Mouse (Mus musculus) hindbrain, embryonic 16.5 days (tissue): ENCODE data around the gene Cnot10. TPM values are rescaled to one million over a fixed set of nuclear protein-coding genes. Genes with fewer than 3 reads are reported as not detected.
"Not testable (repeated sequence)": the region's sequence is repeated elsewhere in the genome, so short reads cannot be mapped to it uniquely, and the experiment has no call there.

Experiments used
- ATAC-seq: fragments of 200-750 bp; cut with Nextera tagmentation; 2 replicates; pipeline ENCODE4 v1.8.0; 2017; ENCODE audit warnings: moderate TSS enrichment, moderate library complexity
- H3K27ac ChIP-seq: fragments of 300-500 bp; sonication (generic); 2 replicates; pipeline ENCODE4 v1.5.1; 2014; ENCODE audit warnings: low read depth, mild to moderate bottlenecking, control low read depth, low read length, moderate library complexity
- H3K27me3 ChIP-seq: fragments of 300-500 bp; sonication (generic); replicated peaks from 2 replicates; pipeline ENCODE4 v1.6.1; 2014; ENCODE audit warnings: low read length; ENCODE audit not compliant: control insufficient read depth, insufficient read depth
- H3K36me3 ChIP-seq: fragments of 300-500 bp; sonication (generic); 2 replicates; pipeline ENCODE4 v1.6.1; 2014; ENCODE audit warnings: mild to moderate bottlenecking, low read length, moderate library complexity, mixed read lengths; ENCODE audit not compliant: control insufficient read depth, insufficient read depth
- H3K4me1 ChIP-seq: fragments of 300-500 bp; sonication (generic); 2 replicates; pipeline ENCODE4 v1.6.1; 2014; ENCODE audit warnings: low read depth, low read length; ENCODE audit not compliant: control insufficient read depth, insufficient read depth
- H3K4me2 ChIP-seq: fragments of 300-500 bp; sonication (generic); 2 replicates; pipeline ENCODE4 v1.6.1; 2014; ENCODE audit warnings: mild to moderate bottlenecking, low read length, control low read depth, moderate library complexity
- H3K4me3 ChIP-seq: fragments of 300-500 bp; sonication (generic); 2 replicates; pipeline ENCODE4 v1.5.1; 2014; ENCODE audit warnings: mild to moderate bottlenecking, low read length, control low read depth, moderate library complexity
- H3K9ac ChIP-seq: fragments of 300-500 bp; sonication (generic); 2 replicates; pipeline ENCODE4 v1.6.1; 2014; ENCODE audit warnings: low read depth, mild to moderate bottlenecking, control low read depth, low read length, moderate library complexity
- H3K9me3 ChIP-seq: fragments of 300-500 bp; sonication (generic); 2 replicates; pipeline ENCODE4 v1.6.1; 2014; ENCODE audit warnings: mild to moderate bottlenecking, low read length, moderate library complexity; ENCODE audit not compliant: control insufficient read depth
- WGBS: fragments of 180-500 bp; shearing (Covaris S2); extraction: QIAGEN DNeasy Blood & Tissue Kit; methylation state at CpG from one replicate; pipeline ENCODE4 v1.1.7; 2014; 5-methylcytosine and 5-hydroxymethylcytosine counted together
- polyA plus RNA-seq: library from polyadenylated mRNA; unstranded; fragments of >200 nt; fragmentation: Nextera tagmentation; extraction: Ambion mirVana; gene quantifications from 2 replicates; pipeline ENCODE4 v1.2.1, GENCODE M21; 2015

Cnot10 gene
- polyA plus RNA-seq, 1 experiment from 2014 or later = 52.1 TPM

GRCm38 (mm10) chr9:114660506-114660905 lies 20.5 kb upstream of the Cnot10 start:
- Histone ChIP-seq H3K27ac (peak overlapping the region; percentile 37), H3K9ac (no peak overlapping the region), H3K4me3 (no peak overlapping the region), H3K4me2 (no peak overlapping the region), H3K27me3 (no peaks in the 10 kb centered on the region), H3K4me1 (no peaks in the 10 kb centered on the region; the same call in 1 of the 2 replicates), H3K9me3 (no peaks in the 10 kb centered on the region), H3K36me3 (no peaks in the 10 kb centered on the region)
- WGBS = 58% methylated on average over 6 of the region's 6 CpGs
- ATAC-seq = 0 out of 2 replicates have a peak, but pooled peaks have one; percentile 48

DNA sequence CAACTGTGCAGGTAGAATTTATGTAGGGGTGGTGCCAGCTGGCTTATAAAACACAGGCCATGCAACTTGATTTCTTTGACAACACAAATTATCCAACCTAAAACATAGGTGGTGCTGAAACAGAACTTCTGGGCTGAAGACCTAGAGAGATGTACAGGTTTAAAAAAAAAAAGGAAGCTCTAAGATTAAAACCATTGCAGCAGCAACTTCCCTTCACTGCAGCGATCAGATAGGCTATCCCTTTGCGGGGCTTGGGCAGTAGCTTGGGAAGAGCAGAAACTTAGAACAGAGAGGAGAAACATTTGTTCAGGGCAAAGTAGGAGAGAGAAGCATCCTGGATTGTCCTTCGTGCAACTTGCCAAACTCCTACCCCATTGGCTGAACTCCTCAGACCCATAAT lies 16.7 kb upstream of the Cnot10 start:
- Histone ChIP-seq H3K4me3 (no peak overlapping the region), H3K4me1 (no peaks in the 10 kb centered on the region; the same call in 1 of the 2 replicates), H3K9ac (no peak overlapping the region), H3K4me2 (no peak overlapping the region), H3K27me3 (no peaks in the 10 kb centered on the region), H3K36me3 (no peaks in the 10 kb centered on the region), H3K27ac (no peak overlapping the region), H3K9me3 (no peaks in the 10 kb centered on the region)
- 89% methylated on average over 3 of the region's 3 CpGs for WGBS
- ATAC-seq = no peak

- Histone ChIP-seq H3K9me3 (no peaks in the 10 kb centered on the region), H3K27me3 (no peaks in the 10 kb centered on the region), H3K9ac (no peak overlapping the region), H3K36me3 (no peaks in the 10 kb centered on the region), H3K4me1 (no peaks in the 10 kb centered on the region; the same call in 1 of the 2 replicates), H3K4me2 (no peak overlapping the region), H3K27ac (no peak overlapping the region), H3K4me3 (no peak overlapping the region)
- 82% methylated on average over 4 of the region's 4 CpGs for whole genome bisulfite sequencing
- ATAC-seq = no peak
Observed at GRCm38 (mm10) chr9:114655356-114655755, 15.4 kb upstream of the Cnot10 start.

- H3K4me2 ChIP-seq = no peak overlapping the region
- no peak overlapping the region for H3K27ac ChIP-seq
- H3K27me3 ChIP-seq = no peaks in the 10 kb centered on the region
- H3K4me3 ChIP-seq = no peak overlapping the region
- no peaks in the 10 kb centered on the region for H3K36me3 ChIP-seq
- ATAC-seq = no peak
- no peaks in the 10 kb centered on the region for H3K9me3 ChIP-seq
- no peak overlapping the region for H3K9ac ChIP-seq
- 61% methylated on average over 21 of the region's 21 CpGs for WGBS
- H3K4me1 ChIP-seq = no peaks in the 10 kb centered on the region
Observed at GRCm38 (mm10) chr9:114650938-114651634, 11.1 kb upstream of the Cnot10 start.

DNA sequence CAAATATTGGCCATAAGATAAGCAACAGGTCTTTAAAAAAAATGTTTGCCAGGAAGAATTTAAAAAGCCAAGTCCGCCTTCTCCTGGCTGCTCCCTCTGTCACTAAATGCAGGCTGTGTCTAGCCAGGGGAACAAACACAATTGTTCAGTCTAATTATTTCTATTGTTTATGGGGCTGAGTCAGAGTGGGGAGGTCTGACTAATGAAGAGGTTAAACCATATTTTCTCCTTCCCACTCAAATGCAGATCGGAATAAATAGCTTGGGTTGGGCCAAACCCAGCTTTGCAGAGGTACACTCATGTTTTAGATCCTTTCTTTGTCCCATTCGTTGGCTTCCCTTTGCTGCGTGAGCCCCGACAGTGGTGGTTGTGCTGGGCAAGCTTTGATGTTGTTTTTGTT lies 9.4 kb upstream of the Cnot10 start:
- no peak overlapping the region for H3K4me2 ChIP-seq
- no peaks in the 10 kb centered on the region for H3K9me3 ChIP-seq
- 0 out of 2 replicates have a peak, but pooled peaks cover 2% of the 10 kb centered on the region for H3K27me3 ChIP-seq
- H3K36me3 ChIP-seq = no peaks in the 10 kb centered on the region
- H3K4me1 ChIP-seq = no peaks in the 10 kb centered on the region
- 79% methylated on average over 5 of the region's 5 CpGs for WGBS
- no peak overlapping the region for H3K4me3 ChIP-seq
- H3K9ac ChIP-seq = no peak overlapping the region
- no peak overlapping the region for H3K27ac ChIP-seq
- no peak for ATAC-seq

- H3K4me2 ChIP-seq, ATAC-seq, H3K4me1 ChIP-seq, H3K27me3 ChIP-seq, H3K4me3 ChIP-seq, H3K9me3 ChIP-seq, H3K36me3 ChIP-seq, H3K27ac ChIP-seq, H3K9ac ChIP-seq: not testable (repeated sequence)
- WGBS = 50% methylated on average over 8 of the region's 9 CpGs
Observed at GRCm38 (mm10) chr9:114648472-114648871, 8.5 kb upstream of the Cnot10 start.

DNA sequence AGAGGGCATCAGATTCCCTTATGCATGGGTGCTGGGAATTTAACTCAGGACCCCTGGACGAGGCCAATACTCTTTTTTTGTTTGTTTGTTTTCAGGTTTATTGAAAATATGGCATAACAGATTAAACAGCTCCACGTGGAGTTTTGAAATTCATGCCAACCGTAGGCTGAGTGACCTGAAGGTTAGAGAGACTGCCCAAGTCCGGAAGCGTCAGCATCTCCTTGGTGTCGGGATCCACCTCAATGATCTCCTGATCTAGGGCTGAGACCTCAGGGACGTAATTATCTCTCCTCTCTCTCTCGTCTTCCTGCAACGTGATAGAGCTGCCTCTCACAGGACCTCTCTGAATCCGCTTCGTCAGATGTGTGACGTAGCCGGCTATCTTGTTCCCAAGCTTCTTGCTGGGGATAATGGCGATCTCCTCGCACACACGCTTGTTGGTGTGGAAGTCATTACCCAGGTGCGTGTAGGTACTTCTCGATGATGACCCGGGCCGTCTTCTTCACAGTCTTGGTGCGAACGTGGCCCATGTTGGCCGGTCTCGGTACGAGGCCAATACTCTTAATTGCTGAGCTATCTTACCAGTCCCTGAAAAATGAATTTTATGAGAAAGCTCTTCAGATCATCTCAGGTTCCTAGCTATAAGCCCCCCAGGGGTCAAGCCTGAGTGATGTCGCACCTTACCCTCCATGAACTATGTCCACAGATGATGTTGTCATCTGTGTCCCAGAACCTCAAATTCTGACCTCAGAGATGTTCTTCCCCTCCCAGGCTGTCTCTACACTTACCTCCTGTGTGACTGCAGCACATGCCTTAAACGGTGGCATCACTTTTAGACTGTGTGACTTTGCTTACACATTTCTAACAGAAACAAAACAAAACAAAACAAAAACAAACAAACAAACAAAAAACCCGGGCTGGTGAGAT lies 7.8 kb upstream of the Cnot10 start:
- no peak for ATAC-seq
- Histone ChIP-seq H3K36me3 (no peaks in the 10 kb centered on the region), H3K4me3 (no peak overlapping the region), H3K27ac (no peak overlapping the region), H3K27me3 (peaks cover 13% of the 10 kb centered on the region), H3K4me2 (no peak overlapping the region), H3K4me1 (no peaks in the 10 kb centered on the region), H3K9me3 (no peaks in the 10 kb centered on the region), H3K9ac (no peak overlapping the region)
- WGBS = 81% methylated on average over 28 of the region's 28 CpGs

DNA sequence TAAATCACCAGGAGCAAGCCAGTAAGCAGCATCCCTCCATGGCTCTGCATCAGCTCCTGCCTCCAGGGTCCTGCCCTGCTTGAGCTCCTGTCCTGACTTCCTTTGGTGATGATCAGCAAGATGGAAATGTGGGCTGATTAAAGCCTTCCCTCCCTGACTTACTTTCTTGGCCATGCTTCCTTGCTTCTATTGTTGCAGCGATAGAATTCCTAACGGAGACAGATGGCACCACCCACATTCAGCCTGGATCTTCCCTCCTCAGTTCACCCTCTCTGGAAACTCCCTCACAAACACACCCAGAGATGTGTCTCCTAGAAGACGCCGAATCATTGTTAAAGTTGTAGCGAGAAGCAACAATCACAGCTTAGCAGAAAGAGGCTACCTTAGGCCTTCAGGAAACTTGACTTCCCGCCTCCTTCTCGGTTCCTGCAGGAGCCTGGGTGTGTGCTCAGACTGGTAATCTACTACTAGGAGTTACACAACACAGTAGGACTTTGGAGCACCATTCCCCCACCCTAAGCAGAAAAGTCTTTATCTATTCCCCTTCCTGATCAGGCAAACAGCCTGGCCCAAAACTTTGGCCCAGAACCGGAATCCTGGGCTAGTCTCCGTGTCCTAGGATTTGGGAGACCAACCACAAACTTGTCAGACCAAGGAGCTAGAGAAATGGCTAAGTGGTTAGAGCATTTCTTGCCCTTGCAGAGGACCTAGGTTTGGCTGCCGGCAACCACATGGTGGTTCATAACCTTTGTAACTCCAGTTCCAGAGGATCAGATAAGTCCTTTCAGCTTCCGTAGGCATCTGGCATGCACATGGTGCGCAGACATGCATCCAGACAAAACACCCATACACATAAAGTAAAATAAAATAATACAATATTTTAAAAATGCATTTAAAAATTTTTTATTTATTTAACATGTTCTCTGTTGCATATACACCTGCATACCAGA lies 6.8 kb upstream of the Cnot10 start:
- WGBS = 91% methylated on average over 12 of the region's 12 CpGs
- H3K36me3 ChIP-seq = no peaks in the 10 kb centered on the region
- no peak for ATAC-seq
- H3K4me2 ChIP-seq = no peak overlapping the region
- no peak overlapping the region for H3K27ac ChIP-seq
- peaks cover 14% of the 10 kb centered on the region for H3K27me3 ChIP-seq
- H3K9ac ChIP-seq = no peak overlapping the region
- H3K9me3 ChIP-seq = no peaks in the 10 kb centered on the region
- no peak overlapping the region for H3K4me3 ChIP-seq
- no peaks in the 10 kb centered on the region for H3K4me1 ChIP-seq
